Mouse (Mus musculus) layer of hippocampus, adult 9-11 months (tissue): ENCODE results near the gene Epp13.
"Not testable (repeated sequence)": the region's sequence is repeated elsewhere in the genome, so short reads cannot be mapped to it uniquely, and the experiment has no call there.

Source experiments
- DNase-seq: peaks from one replicate; pipeline ENCODE4 v3.0.0; 2022

The Epp13 gene

DNA sequence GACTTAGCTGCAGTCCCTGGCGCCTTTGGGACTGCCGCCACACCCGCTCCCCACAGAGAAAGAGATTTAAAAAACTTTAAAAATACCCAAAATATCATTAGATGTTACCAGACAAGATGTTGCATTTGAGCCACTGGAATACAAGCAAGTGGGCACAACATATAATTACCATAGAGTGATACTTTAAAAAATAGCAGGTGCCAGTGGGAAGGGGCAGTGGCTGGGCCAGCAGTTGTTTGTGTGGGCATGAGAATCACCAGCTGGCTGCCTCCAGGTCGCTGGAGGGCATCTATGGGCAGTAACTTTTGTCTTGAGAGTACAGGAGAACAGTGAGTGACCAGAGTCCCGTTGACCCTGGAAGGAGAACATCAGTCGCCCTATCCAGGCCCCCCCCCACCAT is at the start of gene Epp13:
Gene Epp13 (plus strand): TSS at position 301 of the 400 bp plus-strand sequence.
- DNase-seq: no peak

DNA sequence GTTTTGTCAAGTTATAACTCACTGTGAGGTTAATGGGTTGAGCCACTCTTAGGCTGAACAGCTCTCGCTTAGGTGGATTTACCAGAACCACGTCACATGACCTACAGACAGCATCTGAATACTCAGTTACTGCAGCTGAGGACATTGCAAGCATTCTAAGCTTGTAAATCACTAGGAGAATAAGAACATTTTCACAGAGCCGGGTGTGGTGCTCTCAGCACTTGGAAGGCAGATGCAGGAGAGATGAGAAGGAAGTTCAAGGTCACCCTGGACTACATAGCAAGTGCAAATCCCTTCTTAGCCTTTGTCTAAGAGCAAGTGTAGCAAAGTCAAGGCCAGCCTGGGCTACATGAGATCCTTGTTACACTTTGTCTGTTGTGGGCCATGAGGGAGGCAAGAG is 48.3 kb upstream of the Epp13 start:
- DNase-seq: no peak

DNA sequence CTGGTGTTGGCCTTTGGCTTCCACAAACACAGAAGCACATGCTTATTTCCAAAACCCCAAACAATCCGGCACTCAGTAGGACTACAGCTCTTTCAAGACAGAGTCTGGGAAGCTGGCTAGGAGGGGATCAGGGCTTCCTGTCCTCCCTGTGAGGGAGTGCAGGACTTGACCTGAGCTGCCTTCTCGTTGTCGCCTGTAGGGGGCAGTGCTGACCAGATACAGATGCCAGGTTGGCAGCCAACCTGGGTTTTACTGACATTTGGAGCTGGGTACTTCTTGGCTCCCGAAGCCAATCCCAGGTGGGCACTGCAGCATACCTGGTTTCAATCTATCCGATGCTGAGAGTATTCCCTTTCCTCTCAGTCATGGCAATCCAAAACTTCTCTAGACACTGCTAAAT is 39.4 kb upstream of the Epp13 start:
- DNase-seq: no peak

DNA sequence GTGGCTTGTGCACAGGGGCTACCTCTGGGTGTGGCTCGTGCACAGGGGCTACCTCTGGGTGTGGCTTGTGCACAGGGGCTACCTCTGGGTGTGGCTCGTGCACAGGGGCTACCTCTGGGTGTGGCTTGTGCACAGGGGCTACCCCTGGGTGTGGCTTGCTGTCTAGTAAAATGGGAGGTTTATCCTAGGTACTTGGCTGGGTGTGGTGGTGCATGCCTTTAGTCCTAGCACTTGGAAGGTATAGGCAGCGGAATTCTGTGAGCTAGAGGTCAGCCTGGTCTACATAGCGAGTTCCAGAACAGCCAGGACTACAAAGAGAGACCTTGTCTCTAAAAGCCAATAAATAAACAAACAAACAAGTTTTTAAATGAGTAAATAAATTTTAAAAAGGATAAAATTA is 37.8 kb upstream of the Epp13 start:
- DNase-seq: not testable (repeated sequence)

DNA sequence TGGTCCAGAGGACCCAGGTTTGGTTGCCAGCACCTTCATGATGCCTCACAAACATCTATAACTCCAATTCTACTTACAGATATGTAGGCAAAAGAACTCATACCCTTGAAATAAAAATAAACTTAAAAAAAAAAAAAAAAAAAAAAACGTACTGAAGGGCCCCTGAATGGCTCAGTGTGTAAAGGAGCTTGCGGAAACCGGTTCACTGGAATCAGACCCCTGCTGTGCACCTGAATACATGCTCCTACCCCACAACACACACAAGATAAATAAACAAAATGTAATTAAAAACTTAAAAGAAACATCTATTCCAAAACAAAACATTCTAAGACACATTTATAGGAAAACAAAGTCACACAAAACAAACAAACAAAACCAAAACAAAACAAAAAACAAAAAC is 32.4 kb upstream of the Epp13 start:
- no peak for DNase-seq

DNA sequence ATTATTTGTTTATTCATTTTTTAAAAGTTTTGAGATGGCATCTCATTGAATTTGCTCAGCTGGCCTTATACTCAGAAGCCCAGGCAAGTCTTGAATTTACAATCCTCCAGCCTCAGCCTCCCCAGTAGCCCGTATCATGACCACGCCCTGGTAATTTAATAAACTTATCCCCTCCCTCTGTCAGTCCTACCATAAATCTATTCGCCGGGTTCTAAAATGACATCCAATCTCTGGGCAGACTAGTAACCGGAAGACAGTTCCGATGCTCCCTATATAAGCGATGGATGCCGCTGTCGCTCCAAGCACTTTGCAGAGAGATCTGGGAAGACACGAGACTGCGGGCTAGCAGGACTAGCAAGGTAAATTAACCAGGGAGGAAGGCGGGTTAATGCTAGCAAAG is 30.5 kb upstream of the Epp13 start, which contains the start of gene Zscan5b:
Gene Zscan5b (plus strand): TSS at position 301 of the 400 bp plus-strand sequence.
- DNase-seq: no peak

DNA sequence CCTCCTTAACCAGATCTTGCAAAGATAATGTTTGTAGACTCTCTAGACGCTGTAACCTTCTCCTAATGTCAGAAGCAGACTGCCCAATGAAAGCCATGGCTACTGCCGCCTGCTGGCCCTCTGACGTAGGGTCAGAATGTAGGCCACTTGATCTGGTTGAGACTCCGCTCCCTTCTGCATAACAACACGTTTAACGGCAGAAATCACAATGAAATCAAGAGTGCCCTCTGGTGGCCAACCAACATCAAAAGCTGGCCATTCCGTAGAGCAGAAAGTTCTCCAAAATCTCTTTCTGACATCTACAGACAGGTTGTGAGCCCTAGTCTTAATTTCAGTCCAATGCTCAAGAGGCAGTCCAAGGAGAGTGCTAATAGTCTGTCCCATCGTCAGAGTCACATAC is 24.0 kb upstream of the Epp13 start:
- DNase-seq: peak; percentile 12

DNA sequence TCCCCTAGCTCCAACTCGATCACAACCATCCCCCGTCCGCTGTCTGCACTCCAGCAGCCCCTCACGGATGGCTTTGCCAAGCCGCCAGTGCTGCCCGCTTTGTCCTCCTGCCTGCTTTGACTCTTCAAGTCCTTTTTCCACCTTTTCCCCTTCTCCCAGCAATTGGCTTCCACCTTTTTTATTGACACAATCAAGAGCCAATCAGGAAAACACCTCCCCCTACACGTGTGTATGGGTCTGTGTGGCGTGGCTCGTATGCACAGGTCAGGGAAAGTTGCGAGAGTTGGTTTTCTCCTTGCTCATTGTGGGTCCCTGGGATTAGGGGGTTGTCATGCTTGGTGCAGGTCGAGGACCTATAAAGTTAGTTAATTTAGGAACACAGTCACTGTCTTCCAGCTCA is 12.7 kb upstream of the Epp13 start:
- no peak for DNase-seq

DNA sequence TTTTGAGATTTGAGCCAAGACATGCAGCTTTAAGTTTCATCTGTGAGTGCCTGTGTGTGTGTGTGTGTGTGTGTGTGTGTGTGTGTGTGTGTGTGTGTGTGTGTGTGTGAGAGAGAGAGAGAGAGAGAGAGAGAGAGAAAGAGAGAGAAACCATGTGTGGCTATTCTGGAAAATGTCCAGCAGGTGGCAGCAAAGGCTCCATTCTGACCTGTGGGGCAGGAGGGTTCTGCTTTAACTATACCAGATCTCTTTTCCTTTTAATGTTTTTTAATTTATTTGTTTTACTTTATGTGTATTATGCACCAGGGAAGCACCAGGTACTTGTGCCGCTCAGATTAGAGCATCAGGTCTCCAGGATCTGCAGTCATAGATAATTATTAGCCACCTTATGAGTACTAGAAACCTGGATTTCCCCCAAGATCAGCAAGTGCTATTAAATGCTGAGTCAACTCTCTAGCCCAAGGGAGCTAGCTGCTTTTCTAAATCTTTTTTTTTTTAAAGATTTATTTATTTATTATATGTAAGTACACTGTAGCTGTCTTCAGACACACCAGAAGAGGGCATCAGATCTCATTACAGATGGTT is 11.6 kb upstream of the Epp13 start:
- DNase-seq: peak; percentile 9

DNA sequence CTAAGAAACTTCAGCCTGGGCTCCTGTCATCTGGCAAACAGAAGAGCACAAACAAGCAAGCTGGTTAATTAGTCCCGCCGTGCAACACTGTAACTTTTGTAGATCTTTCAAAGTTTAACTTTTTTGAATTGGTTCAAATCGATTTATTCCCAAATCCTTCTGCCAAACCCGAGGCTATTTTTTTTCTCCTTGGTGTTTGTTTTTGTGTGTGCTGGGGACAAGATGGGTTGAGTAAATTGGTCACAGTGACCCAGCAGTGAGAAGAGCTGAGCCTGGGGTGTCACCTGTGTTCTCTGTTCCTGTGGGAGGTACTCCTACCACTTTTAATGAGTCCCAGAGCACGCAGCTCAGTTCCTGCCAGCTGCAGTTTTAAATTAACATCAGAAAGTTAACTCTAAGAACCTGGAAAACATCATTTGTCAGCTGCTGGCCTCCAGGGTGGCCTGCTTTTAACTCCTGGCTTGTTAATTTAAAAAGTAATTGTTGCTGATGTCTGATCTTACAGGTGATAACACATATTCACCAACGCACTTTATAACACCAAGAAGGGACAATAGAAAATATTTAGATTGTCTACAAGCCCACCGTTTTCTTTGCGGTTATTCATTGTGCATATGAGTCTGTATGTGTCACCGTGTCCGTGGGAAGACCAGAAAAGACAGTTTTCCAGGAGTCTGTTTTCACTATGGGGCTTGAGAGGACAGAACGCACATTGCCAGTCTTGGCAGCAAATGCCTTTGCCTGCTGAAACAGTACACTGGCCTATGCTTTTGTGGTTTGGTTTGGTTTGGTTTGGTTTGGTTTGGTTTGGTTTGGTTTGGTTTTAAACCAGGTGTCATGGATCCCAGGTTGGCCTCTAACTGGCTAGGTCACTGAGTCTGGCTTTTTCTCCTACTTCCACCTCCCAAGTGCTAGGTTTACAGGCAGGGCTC is 7.9 kb upstream of the Epp13 start:
- DNase-seq: no peak

DNA sequence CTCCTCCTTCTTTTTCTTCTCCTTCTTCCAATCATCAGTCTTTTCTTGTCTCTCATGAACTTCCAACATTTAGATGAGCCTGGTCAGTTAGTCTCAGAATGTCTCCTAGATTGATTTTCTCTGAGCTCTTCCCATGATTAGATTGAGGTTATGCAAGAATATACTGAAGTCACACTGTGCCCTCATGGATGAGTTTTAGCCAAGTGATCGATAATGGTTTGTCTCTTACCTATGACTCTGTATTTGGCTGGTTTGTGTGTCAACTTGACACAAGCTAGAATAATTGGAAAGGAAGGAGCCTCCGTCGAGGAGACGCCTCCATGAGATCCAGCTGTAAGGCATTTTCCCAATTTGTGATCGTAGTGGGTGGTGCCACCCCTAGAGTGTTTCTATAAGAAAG is 1.9 kb downstream of the Epp13 start:
- DNase-seq: no peak

DNA sequence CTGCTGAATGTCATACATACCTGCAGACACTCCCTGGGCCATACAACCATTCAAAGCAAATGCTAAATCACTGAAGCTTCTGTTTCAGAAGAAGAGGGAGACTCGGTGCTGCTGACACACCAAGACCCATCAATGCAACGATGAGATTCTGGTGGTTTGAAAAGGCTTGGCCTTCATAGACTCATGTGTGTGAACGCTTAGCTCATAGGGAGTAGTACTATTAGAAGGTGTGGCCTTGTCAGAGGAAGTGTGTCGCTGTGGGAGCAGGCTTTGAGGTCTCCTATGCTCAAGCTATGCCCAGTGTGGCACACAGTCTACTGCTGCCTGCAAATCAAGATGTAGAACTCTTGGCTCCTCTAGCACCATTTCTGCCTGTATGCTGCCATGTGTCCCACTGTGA is 4.9 kb downstream of the Epp13 start:
- DNase-seq: no peak

DNA sequence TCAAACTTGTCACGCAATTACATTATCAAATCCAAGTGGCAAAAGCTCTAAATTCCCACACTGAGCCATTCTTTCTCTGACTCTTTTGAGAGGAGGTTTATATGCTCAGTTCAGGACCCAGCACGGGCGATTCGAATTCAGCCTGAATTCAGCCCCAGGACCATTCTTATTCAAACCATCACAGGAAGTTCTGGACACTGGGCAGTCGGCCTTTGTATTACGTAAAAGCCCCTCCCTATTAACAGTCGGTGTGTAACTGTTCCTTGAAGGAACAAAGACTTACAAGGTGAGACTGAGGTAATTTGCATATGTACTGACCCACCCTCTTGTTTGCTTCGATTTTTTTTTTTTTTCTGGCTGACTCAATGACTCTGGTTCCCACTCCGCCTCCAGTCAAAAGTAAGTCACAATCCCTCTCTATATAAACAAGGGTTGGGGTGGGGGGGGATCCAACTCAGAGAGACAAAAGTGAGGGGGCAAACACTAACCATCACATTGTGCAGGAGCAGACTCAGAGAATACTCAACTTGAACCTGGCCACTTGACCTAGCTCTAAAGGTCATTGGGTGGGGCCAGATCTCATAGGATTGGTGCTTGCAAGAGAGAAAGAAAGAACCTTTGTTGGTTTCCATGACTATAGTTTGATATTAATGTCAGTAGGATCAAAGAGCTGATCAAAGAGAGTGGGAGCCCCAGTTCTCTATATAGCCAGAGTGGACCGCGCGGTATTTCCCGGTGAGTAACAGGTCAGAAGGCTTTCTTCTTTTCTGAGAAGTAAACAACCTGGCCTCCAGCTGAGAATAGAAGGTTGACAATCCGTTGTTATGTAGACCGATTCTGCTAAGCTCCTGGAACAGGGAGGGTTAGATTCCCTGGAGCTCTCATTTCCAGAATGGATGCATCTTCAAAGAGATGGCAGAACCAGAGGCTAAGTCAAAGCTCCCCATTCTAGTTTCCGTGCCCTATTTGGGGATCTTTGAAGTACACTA is 6.0 kb downstream of the Epp13 start:
- DNase-seq: no peak

DNA sequence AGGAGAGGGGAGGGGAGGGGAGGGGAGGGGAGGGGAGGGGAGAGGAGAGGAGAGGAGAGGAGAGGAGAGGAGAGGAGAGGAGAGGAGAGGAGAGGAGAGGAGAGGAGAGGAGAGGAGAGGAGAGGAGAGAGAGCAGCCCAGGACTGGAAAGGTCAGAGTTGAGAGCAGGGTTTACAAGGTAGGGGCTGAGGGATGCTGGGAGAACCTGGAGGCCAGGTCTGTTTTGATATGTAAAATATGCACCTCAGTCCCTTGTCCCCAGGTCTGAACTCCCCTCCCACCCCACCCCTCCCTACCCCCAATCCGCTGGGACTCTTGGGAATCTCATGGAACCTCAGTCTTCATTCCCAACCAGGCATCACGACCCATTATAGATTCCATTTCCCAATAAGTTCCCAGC is 7.5 kb downstream of the Epp13 start:
- DNase-seq: not testable (repeated sequence)

DNA sequence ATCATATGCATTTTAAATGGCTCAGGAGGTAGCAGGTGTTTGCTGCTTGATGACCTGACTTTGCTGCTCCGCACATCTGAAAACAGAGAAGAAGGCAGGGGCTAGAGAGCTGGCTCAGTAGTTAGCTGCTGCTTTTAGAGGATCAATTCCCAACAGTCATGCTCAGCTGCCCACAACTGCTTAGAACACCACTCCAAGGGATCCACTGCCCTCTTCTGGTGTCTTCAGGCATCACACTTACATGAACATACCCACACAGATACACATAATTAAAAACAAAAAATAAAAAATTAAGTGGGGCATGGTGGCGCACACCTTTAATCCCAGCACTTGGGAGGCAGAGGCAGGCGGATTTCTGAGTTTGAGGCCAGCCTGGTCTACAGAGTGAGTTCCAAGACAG is 9.6 kb downstream of the Epp13 start:
- no peak for DNase-seq

DNA sequence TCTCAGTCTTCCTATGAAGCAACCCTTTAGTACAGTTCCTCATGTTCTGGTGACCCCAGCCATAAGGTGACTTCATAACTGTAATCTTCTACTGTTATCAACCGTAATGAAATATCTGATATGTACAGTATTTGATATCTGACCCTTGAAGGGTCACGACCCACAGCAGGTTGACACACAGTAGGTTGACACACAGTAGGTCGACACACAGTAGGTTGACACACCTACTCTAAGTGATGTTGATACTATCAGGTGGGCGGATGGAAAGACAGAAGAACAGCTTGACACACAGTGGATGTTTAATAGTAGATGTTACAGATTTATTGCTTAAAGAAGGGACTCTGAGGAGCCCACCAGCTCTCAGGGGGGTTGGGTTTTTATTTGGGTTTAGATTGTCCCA is 10.5 kb downstream of the Epp13 start:
- DNase-seq: no peak

DNA sequence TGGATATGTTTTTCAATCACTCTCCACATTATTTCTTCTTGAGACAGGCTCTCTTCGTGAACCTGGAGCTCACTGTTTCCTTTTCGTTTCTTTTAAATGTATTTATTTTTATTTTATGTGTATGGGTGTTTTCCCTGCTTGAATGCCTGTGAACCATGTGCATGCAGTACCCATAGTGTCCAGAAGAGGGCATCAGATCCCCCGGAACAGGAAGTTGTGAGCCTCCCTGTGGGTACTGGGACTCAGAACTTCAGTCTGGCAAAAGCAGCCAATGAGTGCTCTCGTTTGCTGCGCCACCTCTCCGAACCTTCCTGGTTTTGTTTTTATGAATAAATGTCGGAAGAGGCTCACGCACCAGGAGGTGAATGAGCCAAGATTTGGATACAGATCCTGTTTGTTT is 13.2 kb downstream of the Epp13 start:
- no peak for DNase-seq

DNA sequence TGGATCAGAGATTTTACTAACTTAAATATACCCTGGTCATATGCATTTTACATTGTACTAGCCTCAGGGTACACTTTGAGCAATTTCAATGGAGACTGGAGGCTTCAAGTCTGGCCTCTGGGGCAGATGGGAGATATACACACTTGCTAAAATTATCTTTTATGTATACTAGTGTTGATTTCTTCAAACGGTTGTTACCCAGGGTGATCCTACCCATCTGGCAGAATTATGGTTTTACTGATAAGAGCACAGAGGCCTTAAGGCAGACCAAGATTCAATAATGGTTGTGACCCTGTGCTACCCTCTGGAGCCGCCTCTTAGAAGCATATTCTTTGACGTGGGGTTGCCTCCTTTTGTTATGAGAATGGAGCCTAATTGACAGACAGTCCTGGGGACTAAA is 25.4 kb downstream of the Epp13 start:
- DNase-seq: no peak

DNA sequence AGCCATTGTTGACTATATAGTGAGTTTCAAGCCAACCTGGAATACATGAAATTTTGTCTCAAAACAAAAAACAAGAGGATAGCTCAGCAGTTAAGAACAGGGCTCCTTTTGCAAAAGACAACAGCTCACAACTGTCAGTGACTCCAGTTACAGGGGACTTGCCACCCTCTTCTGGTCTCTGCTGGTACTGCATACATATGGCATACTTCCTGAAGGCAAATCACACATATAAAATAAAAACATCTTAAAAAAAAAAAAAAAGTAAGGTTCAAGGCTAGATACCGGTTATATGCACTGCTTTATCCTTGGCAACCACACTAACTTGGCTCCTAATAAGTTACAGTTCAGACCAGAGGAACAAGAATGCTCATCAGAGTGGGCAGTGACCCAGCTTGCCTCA is 30.2 kb downstream of the Epp13 start:
- DNase-seq: peak; percentile 69

DNA sequence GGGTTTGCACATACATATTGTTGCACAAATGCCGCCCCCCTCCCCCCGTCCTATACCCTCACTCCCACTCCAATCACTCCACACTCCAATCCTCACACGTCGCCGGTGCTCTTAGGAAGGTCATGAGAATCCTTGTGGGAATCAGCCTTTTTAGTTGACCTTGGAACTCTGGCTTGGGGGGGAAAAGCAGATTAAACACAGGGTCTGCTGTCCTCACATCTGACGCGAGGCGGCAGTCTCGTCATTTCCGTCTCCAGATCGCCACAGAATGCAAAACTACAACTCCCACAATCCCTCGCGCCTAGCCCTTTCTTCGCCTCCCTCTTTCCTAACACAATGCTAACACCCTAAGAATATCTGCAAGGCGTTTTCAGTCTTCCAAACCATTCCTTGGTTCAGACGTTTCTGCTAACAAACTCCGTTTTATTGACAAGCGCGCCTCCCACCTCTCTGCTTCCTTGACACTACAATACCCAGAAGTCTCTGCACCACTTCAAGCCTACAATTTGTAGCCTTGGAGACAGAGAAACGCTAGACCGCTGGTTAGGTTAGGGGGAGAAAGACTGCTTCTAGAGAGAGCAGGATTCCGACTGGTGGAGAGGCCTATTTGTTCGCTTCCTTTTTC is 31.1 kb downstream of the Epp13 start:
- peak; percentile 87 for DNase-seq

DNA sequence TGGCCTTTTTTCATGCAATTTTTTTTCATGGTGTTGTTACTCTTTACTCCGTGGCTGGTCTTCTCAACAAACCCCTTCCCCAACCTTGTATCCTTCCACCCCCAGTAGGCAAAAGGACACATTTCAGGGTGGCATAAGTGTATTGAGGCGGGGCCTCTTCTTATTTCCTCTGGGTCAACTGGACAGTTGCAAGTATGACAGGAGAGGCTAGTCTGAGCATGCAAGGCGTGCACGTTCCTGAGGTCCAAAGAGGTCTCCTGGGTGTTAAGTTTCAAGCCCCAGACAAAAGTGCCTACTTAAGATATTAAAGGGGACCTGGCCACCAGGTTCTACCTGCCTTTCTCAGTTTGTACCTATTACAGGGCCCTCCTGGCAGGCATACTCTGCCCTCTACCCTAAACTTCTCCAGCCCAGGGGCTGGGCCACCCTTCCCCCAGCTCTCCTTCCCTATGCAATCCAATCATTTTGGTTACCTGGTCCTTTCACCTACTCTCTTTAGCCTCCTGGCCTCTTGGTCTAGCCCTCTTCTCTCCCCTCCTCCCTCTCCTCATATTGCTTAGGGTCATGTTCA is 32.0 kb downstream of the Epp13 start:
- DNase-seq: no peak

DNA sequence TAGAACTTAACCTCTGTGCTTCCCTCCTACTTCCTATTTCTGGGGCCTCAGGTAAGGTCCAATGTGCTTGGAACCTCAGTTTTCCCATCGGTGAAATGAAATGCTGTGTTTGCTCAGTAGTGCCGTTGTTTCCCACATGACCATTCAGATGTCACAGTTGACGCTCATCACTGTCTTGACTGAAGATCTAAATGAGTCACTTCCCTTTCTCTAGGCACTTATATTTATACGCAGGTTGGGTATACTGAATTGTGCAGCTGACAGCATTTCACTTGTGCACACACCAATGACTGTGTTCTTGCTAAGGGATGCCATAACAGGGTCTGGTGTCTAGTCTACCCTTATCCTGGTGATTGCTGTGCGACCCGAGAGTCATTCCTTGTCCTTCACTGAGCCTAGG is 32.9 kb downstream of the Epp13 start:
- no peak for DNase-seq
